Mouse (Mus musculus) hindlimb bud, embryonic 11.5 days (tissue): ENCODE measurements around the gene Arhgdia.
A peak's percentile ranks its signal among the peaks of the same experiment; 100 is the strongest.

Source experiments
- DNase-seq: peaks from one replicate; pipeline ENCODE4 v3.0.0-alpha.2; 2012; ENCODE audit warnings: low read depth, low spot score; ENCODE audit errors: extremely low spot score

Arhgdia gene

GRCm38 (mm10) chr11:120581490-120582267 lies at the start of gene Arhgdia:
TSS of gene Arhgdia (minus strand) at chr11:120581624.
- no peak for DNase-seq

DNA sequence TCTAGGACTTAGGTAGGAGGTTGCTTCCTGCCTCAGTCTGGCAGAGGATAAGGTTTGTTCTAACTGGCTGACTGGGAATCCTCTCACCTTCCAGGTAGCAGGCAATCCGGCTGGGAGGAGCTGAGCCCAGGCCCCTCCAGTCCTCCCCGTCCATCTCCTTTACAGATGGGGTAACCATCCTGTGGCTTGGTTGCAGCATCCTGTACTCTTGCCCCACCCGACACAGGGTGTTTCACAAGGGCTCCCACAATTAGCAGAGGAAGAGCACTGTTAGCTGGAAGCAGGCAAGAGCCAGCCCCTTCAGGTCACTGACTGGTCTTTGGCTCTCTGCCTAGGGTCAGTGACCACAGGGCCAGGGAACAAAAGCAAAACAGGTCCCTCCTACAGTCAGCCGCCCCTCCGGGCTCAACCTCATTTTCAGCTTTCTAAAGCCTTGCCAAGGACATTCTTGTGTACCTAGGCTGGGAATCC lies 49.0 kb upstream of the Arhgdia start:
- no peak for DNase-seq

GRCm38 (mm10) chr11:120629911-120630310 lies 48.5 kb upstream of the Arhgdia start:
- no peak for DNase-seq

DNA sequence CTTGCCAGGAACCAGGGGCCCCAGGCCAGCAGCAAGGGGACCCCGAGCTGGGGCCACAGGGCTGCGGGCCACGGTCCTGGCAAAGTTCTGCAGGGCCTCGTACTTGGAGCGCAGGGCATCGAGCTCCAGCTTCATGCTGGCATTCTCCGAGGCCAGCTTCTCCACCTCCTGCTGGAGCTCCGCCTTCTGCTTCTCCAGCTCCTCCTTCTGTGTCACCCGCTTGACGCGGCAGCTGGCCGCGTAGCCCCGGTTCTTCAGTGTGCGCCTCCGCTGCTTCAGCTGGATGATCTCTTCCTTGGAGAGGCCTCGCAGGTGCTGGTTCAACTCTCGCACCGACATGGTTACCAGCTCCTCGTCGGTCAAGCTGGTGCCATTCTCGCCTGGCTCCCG lies 47.9 kb upstream of the Arhgdia start:
- no peak for DNase-seq

- no peak for DNase-seq
These were observed 47.3 kb upstream of the Arhgdia start for GRCm38 (mm10) chr11:120628601-120629340.

DNA sequence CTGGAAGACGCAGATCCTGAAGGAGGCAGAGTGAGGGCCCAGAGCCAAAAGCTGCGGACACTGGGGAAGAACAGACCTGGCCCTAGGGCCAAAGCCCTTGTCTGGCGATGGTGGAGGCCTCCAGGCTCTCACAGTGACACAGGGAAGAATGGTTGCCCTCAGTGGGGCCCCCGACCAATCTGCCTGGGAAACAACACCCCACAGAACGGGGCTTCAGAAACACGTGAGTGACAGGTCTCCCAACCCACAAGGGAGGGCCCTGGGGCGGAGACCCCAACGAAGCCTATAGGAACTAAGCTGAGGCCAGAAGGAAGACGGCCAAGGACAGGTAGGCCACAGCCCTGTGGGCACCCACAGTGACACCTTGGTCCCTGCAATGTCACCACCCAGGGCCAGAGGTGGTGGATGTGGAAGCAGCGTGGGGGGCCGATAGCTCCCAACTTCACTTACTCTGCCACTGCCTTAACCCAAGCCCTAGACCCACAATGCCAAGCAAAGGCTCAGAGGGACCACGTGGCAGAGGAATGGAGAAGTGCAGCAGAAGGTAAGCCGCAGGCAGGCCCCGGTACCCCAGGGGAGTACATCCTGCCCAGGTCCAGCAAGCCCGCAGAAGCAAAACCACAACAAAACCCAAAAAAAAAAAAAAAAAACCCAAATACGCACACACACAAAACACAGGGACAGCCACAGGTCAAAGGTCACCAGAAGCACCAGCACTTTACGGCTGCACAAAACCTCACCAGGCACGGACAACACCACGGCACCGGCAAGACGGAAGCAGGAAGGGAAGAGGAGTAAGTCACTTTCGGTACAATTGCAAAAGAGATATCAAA lies 46.3 kb upstream of the Arhgdia start:
- DNase-seq: no peak

GRCm38 (mm10) chr11:120626785-120627467 lies 45.5 kb upstream of the Arhgdia start:
- no peak for DNase-seq

- DNase-seq: no peak
These were observed 43.8 kb upstream of the Arhgdia start, which contains the start of gene Sirt7 for GRCm38 (mm10) chr11:120625152-120625775. TSS of gene Sirt7 (minus strand) at chr11:120625240.

- no peak for DNase-seq
These were observed 43.3 kb upstream of the Arhgdia start for GRCm38 (mm10) chr11:120624680-120625111.

- no peak for DNase-seq
These were observed 42.7 kb upstream of the Arhgdia start for GRCm38 (mm10) chr11:120623961-120624679.

GRCm38 (mm10) chr11:120622805-120623204 lies 41.4 kb upstream of the Arhgdia start:
- DNase-seq: no peak

- no peak for DNase-seq
These were observed 38.8 kb upstream of the Arhgdia start for GRCm38 (mm10) chr11:120620195-120620594.

GRCm38 (mm10) chr11:120618619-120619535 lies 37.5 kb upstream of the Arhgdia start:
- DNase-seq: no peak

GRCm38 (mm10) chr11:120617519-120618112 lies 36.2 kb upstream of the Arhgdia start, which contains the start of gene Pcyt2:
TSS of gene Pcyt2 (minus strand) at chr11:120617936.
- peak; percentile 77 for DNase-seq

DNA sequence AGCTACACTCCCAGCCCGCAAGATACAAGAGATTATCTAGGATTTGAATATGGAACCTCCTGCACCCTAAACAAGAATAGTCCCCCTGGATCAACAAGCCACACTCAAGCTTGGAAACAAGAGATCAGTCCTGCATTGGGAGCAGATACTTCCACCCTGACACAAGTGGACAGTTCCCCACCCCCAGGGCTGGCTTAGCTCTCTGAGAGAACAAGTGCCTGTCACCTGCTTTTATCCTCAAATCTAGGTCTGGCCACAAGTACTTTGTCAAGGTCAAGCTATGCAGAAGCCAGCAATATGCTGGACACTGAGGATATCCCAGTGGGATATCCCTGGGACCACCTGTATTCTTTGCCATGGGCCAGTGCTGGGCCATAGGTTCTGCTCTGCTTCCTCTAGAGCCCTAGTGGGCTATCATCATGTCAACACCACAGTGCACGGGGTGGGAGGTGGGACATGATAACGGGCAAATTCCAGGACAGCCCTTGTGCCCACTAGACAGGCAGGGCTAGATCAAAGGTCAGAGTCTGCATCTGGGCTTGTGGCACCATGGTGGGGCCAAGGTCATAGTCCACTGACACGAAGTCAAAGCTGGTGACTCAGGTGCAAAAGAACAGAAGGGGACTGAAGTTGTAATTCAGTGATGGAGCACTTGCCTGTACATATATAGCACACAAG lies 35.3 kb upstream of the Arhgdia start:
- no peak for DNase-seq

DNA sequence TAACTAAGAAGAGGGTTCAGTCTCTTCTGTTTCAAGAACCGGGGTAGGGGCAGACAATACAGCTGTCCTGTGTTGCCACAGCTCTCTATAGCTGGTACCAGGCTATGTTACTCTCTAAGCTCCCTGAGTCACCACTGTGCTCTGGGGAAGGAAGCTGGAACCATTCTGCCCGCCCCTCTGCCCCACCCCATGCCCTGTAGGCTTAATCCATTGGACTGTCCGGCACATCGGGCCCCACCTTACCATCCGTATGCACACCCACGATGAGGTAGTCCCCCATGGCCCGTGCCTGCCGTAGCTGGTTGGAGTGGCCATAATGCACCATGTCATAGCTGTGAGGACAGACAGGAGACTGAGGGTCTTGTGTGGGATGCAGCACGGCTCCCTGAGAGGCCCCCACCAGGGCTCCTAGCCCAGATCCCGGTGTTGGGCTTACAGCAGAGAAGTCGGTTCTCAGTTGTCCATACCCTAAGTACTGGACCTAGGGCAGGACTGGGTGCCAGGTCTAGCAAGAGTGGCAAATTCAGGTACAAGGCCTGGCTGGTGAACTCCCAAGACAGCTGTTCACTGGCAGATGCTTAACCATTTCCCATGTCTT lies 34.3 kb upstream of the Arhgdia start:
- DNase-seq: no peak

- no peak for DNase-seq
These were observed 33.7 kb upstream of the Arhgdia start for GRCm38 (mm10) chr11:120615167-120615566.
